Mouse (Mus musculus) brain, adult 2 months (tissue): ENCODE results near the gene Fignl1.
A peak's percentile ranks its signal among the peaks of the same experiment; 100 is the strongest.

Experiments
- DNase-seq: peaks from one replicate; pipeline ENCODE4 v3.0.0; 2011; ENCODE audit warnings: low read depth, low spot score

Fignl1 gene

DNA sequence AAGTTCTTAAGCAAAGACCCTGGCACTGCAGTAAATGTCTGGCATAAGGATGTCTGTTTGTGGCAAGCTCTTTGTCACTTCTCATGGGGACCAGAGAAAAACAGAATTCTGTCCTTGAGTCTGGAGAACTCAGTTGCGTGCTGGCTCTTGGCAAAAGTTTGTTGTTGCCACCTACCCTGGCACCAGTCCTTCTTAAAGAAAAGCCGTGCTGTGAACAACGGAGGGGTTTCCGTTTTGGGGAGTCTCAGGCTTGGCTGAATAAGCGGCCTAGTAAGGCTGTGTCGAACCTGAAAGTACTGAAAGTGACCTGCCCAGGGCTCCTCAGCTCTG lies 24.0 kb upstream of the Fignl1 start:
- no peak for DNase-seq

DNA sequence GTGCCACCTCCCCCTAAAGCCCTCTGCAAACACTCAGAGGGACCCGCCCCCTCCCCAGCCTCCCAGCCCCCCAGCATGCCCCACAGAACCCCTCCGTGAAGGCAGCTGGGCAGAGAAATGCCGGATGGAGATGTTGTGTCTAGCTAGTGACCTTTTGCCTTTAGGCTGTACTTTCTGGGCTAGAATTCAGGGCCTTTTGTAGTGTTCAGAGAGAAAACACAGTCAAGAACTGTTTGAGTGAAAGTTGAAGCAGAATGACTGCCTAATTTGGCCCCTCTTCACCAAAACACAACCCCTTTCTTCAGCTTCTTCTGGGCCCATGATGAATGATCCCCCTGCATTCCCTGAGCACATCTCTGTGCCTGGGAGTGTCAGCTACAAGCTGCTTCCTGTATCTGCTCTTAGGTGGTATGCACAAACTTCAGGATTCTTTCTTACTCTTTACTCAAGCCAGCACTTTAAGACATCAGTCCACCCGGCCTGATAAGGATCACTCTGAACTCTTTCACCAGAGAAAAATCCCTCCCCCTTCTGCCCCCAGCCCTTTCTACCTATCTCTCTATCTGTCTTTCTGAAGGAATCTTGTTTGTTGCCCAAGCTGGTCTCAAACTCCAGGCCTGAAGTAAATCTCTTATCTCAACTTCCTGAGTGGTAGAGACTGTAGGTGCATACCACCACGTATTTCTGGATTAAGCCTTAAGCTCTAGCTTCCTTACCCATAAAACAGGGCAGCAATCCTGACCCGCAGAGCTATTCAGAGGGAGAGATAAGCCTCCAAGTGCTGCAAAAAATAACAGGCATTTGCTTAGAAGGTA lies 23.4 kb upstream of the Fignl1 start:
- DNase-seq, result no peak

DNA sequence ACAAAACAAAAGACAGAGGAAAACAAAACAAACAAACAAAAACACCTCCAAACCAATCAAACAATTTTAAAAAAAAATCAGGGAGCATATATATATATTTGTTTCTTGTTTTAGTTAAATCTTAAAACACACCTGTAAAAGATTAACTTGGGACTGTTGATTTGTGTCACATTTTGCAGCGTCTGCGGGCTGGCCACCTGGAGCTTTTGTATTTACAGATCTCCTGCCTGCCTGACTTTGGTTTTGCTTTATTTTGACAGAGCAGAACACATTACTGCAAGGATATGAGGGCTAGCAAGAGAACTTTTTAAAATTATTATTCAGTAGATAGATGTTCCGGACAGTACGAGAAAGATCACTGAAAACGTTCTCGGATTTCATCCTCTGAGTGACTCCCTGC lies 22.8 kb upstream of the Fignl1 start:
- DNase-seq, result no peak

DNA sequence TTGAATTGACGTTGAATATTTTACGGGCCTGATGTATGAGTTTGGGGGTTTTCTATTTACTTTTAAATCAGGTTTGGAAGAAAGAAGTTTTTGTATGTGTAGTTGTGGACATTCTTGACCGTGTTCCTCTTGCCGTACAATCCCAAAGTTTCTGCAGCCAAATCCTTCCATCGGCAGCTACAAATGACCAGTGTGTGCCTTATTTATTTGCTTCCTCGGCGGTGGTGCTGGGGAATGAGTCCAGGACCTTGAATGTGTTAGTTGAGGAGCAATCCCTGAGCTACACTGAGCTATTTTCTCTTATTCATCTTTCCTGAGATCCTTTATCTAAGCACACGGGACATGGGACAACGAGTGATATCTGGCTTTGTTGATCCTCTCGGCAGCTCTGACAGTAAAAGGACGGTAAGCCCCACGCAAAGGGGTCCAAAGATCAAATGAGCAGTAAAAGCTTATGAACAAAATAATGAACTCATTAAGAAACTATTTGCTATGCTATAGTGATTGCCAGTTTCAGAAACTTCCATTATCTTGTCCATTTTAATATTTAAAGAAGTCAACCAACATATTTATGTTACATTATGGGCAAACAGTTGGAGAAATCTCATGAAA lies 22.2 kb upstream of the Fignl1 start:
- DNase-seq, result no peak

DNA sequence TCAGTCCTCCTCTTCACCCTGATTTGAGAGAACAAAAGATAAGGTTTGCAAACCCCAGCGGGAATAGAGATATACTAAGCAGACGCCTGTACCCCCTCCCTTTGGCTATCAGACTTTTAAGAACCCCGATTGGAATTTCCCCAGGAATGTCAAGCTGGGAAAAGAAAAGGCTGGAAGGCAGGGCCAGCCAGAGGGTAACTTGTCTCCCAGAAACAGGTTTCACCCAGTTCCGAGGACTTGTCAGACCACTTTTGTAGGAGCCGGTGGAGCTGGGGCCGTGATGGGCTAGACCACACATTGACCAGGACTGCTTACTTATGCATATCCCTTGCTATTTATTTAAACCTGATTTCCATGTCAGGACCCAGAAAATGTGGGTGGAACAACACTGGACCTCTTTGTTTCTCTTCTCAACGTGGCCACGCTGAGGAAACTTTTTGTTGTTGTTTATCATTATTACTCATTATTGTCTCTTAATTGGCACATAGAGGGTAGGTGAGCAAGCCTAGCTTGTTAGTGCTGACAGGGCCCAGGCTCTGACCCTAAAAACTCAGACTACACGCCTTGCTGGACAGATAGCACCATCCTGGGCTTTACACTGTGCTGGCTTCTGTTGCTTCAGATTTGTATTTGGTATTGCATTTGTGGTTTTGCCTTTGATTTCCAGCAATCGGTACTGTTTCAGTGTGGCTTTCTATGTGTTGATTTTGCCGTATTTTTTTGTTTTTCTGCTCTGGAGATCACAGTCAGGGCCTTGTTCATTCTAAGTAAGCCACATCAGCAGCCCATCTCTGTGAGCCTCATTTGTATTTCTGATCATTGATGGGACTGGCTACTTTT lies 20.6 kb upstream of the Fignl1 start:
- DNase-seq, result peak; percentile 29

DNA sequence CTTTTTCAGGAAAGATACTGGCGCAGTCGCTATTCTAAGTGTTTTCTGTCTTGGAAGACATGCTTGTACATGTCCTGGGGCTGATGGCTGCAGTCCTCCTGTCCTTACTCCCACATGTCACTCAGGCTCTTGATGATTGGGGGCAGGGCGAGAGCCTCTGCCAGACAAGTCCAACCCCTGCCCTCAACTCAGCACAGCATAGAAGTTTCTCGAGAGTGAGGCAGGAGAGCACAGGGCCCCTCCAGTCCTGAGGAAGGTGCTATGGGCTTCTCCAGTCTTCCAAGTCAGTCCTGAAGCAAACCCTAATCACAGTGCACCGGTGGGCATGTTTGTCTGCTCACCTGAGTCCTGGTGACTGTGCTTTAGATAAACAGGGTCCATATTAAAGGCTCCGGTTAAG lies 20.0 kb upstream of the Fignl1 start:
- no peak for DNase-seq

DNA sequence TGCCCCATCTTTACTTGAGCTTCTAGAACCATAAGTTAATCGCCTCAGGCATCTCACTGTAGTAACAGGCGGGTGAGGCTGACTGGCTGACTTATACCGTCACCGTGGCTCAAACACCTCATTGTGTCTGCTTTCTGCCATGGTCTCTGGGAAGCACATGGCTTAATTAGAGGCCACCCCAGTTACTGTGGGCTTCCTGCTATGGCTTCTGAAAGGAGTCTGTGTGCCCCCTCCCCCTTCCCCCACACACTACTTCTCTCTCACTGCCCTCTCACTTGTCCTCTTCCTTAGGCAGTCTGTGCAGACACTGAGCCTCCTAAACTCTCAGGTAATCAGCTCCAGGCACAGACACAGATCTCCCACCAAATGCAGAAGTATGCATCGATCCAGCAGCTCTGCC lies 19.5 kb upstream of the Fignl1 start:
- DNase-seq, result no peak

DNA sequence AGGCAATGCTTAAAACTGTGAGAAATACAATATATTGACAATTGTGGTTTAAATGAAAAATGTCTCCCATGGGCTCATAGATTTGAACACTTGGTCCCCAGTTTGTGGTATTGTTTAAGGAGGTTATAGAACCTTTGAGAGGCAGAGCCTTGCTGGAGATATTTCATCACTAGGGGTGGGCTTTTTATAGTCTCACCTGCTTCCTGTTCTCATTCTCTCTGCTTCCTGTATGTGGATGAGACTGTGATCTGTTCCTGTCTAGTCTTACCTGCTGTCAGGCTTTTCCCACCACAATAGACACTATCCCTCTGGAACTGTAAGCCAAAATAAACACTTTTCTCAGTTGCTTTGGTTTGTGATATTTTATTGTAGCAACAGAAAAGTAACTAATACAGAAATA lies 17.7 kb upstream of the Fignl1 start:
- DNase-seq, result no peak

DNA sequence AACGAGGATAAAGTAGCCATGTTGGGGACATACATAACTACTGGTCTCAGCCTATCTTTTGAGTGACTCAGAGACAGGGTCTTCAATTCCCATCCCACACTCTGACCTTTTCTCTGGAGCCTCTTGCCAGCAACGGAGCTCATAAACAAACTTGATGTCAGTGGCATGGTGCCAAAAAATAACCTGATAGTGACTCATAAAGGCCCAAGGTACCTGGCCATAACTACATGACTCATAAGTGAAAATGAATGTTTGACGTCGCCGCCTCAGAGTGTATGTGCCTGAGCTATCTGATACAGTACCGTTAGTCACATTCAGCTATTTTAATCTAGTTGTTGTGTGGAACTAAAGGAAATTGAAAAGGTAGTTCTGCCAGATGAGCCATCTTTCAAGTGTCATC lies 16.9 kb upstream of the Fignl1 start:
- DNase-seq, result peak; percentile 29

DNA sequence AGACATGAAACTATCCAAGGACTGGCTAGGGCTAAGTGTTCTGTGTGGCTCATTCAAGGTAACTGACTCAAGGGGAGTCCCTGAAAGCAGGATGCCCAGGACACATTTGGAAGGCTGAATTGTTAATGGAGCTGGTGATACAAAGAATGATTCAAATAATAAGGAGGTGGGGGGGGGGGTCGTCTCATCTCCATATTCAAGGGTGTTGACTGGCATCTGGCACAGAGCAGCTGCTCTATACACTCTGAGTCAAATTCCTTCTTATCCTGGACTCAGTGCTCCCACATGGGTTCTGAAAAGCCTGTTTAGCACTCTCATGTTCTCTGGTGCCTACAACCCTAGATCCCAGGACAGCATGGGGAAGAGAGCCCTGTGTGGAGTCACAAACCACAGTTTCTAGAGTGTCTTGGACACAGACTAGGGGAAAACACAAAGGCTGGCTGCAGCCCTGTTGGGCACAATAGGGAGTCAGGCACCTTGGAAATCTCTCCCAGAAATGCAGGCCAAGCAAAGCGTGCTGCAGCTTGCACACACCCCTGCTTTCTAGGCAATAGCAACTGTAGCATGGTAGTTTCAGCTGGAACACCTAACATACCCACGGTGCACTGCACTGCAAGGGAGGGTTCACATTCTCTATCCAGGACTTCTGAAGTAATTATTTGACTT lies 16.3 kb upstream of the Fignl1 start:
- no peak for DNase-seq

DNA sequence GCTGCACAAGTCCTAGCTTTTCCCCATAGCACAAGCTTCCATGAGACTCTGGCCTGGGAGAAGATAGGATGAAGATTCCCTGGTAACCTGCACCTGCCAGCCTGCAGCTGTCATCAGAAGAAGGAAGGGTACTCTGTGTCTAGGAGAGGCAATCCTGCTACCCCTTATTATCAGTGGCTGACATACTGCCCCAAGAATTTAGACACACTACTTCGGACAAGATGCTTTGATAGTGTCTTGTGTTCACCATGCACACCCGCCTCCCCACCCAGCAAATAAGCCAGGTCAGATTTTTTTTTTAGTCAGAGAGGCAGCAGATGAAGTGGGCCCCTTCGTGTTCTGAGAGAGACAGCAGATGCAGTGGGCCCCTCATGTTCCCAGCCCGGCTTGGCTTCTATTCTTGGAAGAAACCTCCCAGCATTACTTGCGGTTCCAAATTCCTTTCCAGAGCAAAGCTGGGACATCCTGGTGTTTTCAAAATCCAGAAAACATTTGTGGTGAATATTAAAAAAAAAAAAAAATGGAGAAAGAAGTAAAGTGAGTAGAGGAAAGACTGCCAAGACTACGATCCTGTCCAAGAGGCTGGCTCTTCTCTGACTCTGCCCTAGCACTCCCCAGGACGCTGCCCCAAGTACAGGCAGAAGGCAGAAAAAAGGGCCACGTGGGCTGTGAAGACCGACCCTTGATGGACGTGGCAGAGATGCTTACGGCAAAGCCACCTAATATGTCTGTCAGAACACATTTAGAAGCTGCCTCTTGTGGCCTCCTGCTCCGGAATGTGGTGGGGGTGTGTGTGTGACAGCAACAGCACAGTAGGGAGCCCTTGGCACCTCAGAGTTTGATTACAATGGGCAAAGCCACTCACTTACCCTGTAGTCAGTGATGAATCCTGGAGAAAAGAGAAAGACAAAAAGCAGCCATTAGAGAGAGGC lies 15.5 kb upstream of the Fignl1 start:
- no peak for DNase-seq

DNA sequence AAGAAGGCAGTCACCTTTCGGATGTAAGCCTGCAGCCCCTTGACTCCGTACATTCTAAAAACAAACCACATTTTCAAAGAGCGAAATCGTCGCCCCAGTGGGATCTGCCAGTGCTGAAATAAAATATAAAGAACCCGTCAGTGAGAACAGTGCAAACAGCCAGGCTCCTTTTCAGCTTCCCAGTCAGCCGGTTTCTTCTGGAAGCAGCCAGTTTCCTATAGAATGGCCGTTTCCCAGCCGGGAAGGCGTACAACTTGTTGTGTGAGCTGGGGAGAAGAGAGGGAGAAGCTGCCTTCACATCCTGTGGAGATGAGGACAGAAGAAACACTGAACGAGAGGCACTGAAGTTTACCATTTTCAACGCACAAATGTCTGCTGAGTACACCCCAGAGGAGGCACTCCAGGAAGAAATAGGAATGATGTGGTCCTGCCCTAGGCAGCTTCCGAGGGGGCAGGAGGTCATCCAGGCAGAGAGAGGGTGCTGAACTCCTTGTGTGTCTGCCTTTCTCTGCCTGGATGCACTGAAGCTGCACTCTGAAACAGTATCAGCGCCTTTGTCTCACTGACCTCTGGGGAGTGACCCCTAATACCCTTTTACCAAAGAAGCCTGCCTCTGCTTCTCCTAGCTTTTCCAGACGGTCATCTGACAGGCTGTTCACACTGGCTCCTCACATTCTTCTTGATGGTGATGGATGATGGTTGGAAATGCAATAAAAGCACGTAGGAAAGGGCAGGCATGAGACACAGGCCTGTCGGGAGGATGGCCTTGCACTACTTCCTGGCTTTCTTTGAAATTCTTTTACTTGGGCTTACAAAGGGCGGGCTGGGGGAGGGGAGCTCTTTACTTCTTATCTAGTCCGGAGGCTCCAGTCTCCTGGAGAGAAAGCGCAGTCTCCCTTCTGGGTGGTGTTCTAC lies 13.7 kb upstream of the Fignl1 start:
- no peak for DNase-seq

DNA sequence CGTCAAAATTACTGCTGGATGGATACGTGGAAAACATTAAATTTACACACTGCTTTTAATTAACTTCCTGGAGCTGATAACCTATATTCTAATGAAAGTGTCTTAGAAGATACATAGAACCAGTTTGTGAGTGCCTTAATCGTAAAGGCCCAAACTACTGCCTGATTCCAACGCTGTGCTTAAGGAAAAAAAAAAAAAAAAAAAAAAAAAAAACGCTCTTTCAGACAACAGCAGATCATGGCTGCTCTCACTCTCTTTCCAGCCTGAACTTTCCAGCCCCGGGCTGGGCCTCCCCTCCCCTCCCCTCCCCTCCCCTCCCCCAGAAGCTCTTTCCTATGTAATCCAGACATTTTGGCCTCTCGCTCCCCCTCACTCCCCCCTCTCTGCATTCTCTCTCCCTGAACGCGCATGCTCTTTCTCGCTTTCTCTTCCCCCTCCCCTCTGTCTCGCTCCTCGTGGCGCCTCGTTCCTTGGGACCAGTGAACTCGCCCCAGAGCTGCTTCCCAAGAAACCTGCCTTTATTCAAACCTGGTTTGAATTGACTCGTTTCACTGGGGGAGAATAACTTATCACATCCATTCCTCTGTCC lies 12.7 kb upstream of the Fignl1 start:
- DNase-seq, result peak; percentile 75

DNA sequence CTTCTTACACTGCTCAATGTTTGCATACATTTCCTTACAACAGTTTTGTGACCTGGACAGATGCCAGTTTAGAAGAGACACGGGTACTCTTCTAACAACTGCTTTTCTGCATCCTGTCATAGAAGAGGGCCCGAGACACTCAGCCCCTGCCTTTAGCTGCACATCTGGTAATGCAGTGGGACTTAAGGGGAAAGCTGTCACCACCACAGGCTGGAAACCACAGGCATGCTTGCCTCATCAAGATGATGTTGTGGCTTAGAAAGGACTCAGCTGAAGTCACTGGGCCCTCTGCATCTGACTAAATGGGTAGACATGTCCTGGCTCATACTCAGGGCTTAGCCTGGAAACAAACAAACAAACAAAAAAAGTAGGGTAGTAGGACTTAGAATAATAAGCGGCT lies 12.0 kb upstream of the Fignl1 start:
- DNase-seq, result no peak

DNA sequence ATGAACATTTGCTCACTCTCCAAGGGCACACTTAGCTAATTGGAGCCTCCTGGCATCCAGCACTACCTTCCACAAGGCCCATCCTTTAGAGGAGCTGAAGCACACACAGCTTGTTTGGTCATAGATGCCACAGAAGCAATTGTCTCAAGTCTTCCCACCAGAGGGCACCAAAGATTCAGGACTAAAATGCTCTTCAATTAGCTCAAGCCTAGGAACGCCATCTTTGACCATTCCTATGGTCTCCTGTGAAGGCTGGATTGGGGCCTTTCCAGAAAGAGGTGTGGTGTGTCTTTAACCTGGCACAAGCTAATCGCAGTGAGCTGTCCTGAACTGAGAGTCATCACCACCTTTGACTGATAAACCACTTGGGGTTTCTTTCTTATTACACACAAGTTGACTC lies 11.5 kb upstream of the Fignl1 start:
- DNase-seq, result peak; percentile 94

DNA sequence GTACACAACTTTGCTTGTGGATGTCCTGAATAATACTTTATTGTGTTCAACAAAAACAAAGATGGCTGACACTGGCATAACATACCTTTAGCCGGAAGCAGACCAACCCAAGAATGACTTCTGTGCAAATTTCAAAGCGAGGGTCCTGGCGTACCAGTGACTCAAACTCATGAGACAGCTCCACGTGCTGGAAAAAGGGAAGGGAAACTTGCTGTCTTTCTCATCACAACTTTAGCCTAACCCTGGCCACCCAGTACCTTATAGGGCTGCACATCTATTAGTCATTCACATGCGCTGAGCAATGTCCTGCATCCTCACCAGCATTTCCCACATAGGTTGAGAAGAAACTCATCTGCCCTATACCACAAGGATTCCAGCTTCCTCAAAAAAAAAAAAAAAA lies 10.4 kb upstream of the Fignl1 start:
- no peak for DNase-seq

DNA sequence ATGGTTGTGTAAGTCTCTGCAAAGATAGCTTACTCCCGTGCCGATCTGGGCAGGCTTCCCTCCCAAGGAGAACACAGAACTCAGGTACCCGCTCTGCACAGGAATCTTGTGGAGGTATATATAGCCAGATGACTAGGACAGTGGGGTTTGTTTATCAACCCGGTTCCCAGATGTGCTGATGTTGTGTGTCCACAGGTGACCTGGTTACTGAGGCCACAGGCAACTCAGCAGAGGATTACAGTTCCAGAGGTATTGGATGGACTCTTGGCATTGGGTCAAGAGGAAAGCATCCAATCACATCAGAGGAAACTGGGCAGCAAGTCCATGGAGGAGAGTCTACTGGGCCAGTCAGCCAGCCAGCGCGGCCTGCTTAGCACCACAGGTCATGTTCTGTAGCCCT lies 10.0 kb upstream of the Fignl1 start:
- DNase-seq, result no peak

DNA sequence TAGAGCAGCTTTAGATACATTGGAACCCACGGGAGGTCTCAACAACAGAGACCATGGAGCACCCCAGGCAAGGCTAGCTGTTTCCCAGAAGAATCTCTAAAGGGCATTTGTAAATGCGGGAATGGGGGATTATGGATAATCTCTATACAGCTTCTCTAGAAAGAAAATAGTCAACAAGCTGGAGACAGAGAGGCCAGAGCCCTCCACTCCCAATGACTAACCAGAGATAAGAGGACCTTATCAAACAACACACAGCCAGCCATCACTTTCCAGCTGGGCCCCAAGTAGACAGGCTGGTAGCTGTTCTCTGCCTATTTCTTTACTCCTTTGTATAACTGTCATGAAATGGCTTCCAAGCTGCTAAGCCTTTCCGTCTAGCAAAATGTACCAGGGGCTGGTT lies 7.0 kb upstream of the Fignl1 start:
- DNase-seq, result no peak

DNA sequence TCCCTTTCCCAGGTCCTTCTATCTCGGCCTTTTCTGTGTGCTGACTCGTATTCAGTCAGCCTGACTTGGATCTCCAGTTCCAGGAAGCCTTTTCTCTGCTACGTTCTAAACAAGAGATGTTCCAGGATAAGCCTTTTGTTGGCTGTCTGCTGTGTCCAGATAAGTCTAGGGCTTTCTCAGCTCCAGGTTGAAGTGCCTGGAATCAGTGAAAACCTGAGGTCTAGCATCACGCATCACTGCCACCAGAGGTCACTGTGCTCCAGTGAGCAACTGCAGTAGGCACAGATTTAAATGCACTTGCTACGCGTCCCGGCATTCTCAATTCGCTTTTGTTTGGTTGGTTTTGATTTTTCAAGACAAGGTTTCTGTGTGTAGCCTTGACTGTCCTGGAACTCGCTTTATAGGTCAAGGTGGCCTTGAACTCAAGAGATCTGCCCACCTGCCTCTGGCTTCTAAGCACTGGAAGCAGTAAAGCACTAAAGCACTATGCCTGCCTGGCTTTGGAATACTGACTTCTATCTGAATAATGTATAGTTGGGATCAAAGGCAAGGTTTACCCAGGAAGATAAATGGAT lies 3.2 kb upstream of the Fignl1 start:
- DNase-seq, result peak; percentile 89
